Mouse (Mus musculus): ENCODE measurements at regions not wholly inside any gene's neighbourhood (a gene's known extent, or its start where the extent isn't known, plus 50 kb on each side); places are given as distances from the start of the nearest gene placed in this dataset.

GRCm38 (mm10) chr11:105538421-105539210 lies 51.2 kb upstream of the Tanc2 start:
- Histone ChIP-seq H3K9ac (replicated peaks; ENCODE audit: low read depth, low read length) (no peak overlapping the region), H3K27me3 (replicated peaks; ENCODE audit: control insufficient read depth, insufficient read depth, low read length) (no peaks in the 10 kb centered on the region), H3K27ac (ENCODE audit: low read length) (no peak overlapping the region), H3K4me3 (replicated peaks; ENCODE audit: low read length) (no peak overlapping the region), H3K9me3 (ENCODE audit: control insufficient read depth, low read length) (no peaks in the 10 kb centered on the region), H3K4me1 (replicated peaks; ENCODE audit: control insufficient read depth, insufficient read depth, low read length) (0 out of 2 replicates have a peak, but pooled peaks cover 2% of the 10 kb centered on the region), H3K4me2 (ENCODE audit: low read length) (no peak overlapping the region), H3K36me3 (ENCODE audit: control insufficient read depth, insufficient read depth) (no peaks in the 10 kb centered on the region)
- no peak for ATAC-seq
- WGBS = 87% methylated on average over 7 of the region's 7 CpGs

GRCm38 (mm10) chr11:105532616-105533015 lies 57.2 kb upstream of the Tanc2 start:
- peaks cover 2% of the 10 kb centered on the region for H3K4me1 ChIP-seq (replicated peaks; ENCODE audit: control insufficient read depth, insufficient read depth, low read length)
- no peaks in the 10 kb centered on the region for H3K36me3 ChIP-seq (ENCODE audit: control insufficient read depth, insufficient read depth)
- H3K27ac ChIP-seq (ENCODE audit: low read length) = no peak overlapping the region
- H3K4me2 ChIP-seq (ENCODE audit: low read length) = no peak overlapping the region
- H3K27me3 ChIP-seq (replicated peaks; ENCODE audit: control insufficient read depth, insufficient read depth, low read length) = no peaks in the 10 kb centered on the region
- H3K9me3 ChIP-seq (ENCODE audit: control insufficient read depth, low read length) = no peaks in the 10 kb centered on the region
- no peak for ATAC-seq
- WGBS = 84% methylated on average over 5 of the region's 5 CpGs
- H3K9ac ChIP-seq (replicated peaks; ENCODE audit: low read depth, low read length) = no peak overlapping the region
- H3K4me3 ChIP-seq (replicated peaks; ENCODE audit: low read length) = no peak overlapping the region

- H3K4me1 ChIP-seq (replicated peaks; ENCODE audit: control insufficient read depth, insufficient read depth, low read length) = peaks cover 9% of the 10 kb centered on the region
- H3K9me3 ChIP-seq (ENCODE audit: control insufficient read depth, low read length) = no peaks in the 10 kb centered on the region
- H3K9ac ChIP-seq (replicated peaks; ENCODE audit: low read depth, low read length) = no peak overlapping the region
- no peaks in the 10 kb centered on the region for H3K36me3 ChIP-seq (ENCODE audit: control insufficient read depth, insufficient read depth)
- no peak for ATAC-seq
- H3K4me2 ChIP-seq (ENCODE audit: low read length) = no peak overlapping the region
- H3K4me3 ChIP-seq (replicated peaks; ENCODE audit: low read length) = no peak overlapping the region
- H3K27me3 ChIP-seq (replicated peaks; ENCODE audit: control insufficient read depth, insufficient read depth, low read length) = no peaks in the 10 kb centered on the region
- no peak overlapping the region for H3K27ac ChIP-seq (ENCODE audit: low read length)
- 56% methylated on average over 10 of the region's 10 CpGs for WGBS
These were observed 59.1 kb upstream of the Tanc2 start for GRCm38 (mm10) chr11:105530711-105531157.

- H3K36me3 ChIP-seq (ENCODE audit: control insufficient read depth, insufficient read depth) = no peaks in the 10 kb centered on the region
- H3K27me3 ChIP-seq (replicated peaks; ENCODE audit: control insufficient read depth, insufficient read depth, low read length) = no peaks in the 10 kb centered on the region
- ATAC-seq = no peak
- H3K4me2 ChIP-seq (ENCODE audit: low read length) = no peak overlapping the region
- H3K9ac ChIP-seq (replicated peaks; ENCODE audit: low read depth, low read length) = no peak overlapping the region
- peaks cover 12% of the 10 kb centered on the region for H3K4me1 ChIP-seq (replicated peaks; ENCODE audit: control insufficient read depth, insufficient read depth, low read length)
- no peak overlapping the region for H3K4me3 ChIP-seq (replicated peaks; ENCODE audit: low read length)
- 94% methylated on average over 4 of the region's 4 CpGs for WGBS
- H3K27ac ChIP-seq (ENCODE audit: low read length) = no peak overlapping the region
- no peaks in the 10 kb centered on the region for H3K9me3 ChIP-seq (ENCODE audit: control insufficient read depth, low read length)
These were observed 63.7 kb upstream of the Tanc2 start for GRCm38 (mm10) chr11:105526066-105526465.

GRCm38 (mm10) chr11:105525608-105526007 lies 64.2 kb upstream of the Tanc2 start:
- no peak overlapping the region for H3K4me3 ChIP-seq (replicated peaks; ENCODE audit: low read length)
- H3K27ac ChIP-seq (ENCODE audit: low read length) = no peak overlapping the region
- ATAC-seq = 0 out of 2 replicates have a peak, but pooled peaks have one; percentile 28
- no peak overlapping the region for H3K9ac ChIP-seq (replicated peaks; ENCODE audit: low read depth, low read length)
- H3K4me2 ChIP-seq (ENCODE audit: low read length) = no peak overlapping the region
- H3K9me3 ChIP-seq (ENCODE audit: control insufficient read depth, low read length) = no peaks in the 10 kb centered on the region
- H3K4me1 ChIP-seq (replicated peaks; ENCODE audit: control insufficient read depth, insufficient read depth, low read length) = peaks cover 12% of the 10 kb centered on the region
- WGBS = 48% methylated on average over 5 of the region's 5 CpGs
- H3K36me3 ChIP-seq (ENCODE audit: control insufficient read depth, insufficient read depth) = no peaks in the 10 kb centered on the region
- no peaks in the 10 kb centered on the region for H3K27me3 ChIP-seq (replicated peaks; ENCODE audit: control insufficient read depth, insufficient read depth, low read length)

- no peaks in the 10 kb centered on the region for H3K27me3 ChIP-seq (replicated peaks; ENCODE audit: control insufficient read depth, insufficient read depth, low read length)
- ATAC-seq = no peak
- H3K9me3 ChIP-seq (ENCODE audit: control insufficient read depth, low read length) = no peaks in the 10 kb centered on the region
- H3K9ac ChIP-seq (replicated peaks; ENCODE audit: low read depth, low read length) = no peak overlapping the region
- H3K4me1 ChIP-seq (replicated peaks; ENCODE audit: control insufficient read depth, insufficient read depth, low read length) = peaks cover 10% of the 10 kb centered on the region
- no peaks in the 10 kb centered on the region for H3K36me3 ChIP-seq (ENCODE audit: control insufficient read depth, insufficient read depth)
- 41% methylated on average over 8 of the region's 8 CpGs for WGBS
- H3K27ac ChIP-seq (ENCODE audit: low read length) = no peak overlapping the region
- no peak overlapping the region for H3K4me2 ChIP-seq (ENCODE audit: low read length)
- no peak overlapping the region for H3K4me3 ChIP-seq (replicated peaks; ENCODE audit: low read length)
These were observed 65.4 kb upstream of the Tanc2 start for GRCm38 (mm10) chr11:105524400-105524799.

GRCm38 (mm10) chr11:105523765-105524164 lies 66.0 kb upstream of the Tanc2 start:
- Histone ChIP-seq H3K4me1 (replicated peaks; ENCODE audit: control insufficient read depth, insufficient read depth, low read length) (peaks cover 10% of the 10 kb centered on the region), H3K4me2 (ENCODE audit: low read length) (no peak overlapping the region), H3K27ac (ENCODE audit: low read length) (no peak overlapping the region), H3K9ac (replicated peaks; ENCODE audit: low read depth, low read length) (no peak overlapping the region), H3K27me3 (replicated peaks; ENCODE audit: control insufficient read depth, insufficient read depth, low read length) (no peaks in the 10 kb centered on the region), H3K36me3 (ENCODE audit: control insufficient read depth, insufficient read depth) (no peaks in the 10 kb centered on the region), H3K4me3 (replicated peaks; ENCODE audit: low read length) (no peak overlapping the region), H3K9me3 (ENCODE audit: control insufficient read depth, low read length) (no peaks in the 10 kb centered on the region)
- WGBS = 49% methylated on average over 8 of the region's 8 CpGs
- ATAC-seq = no peak

GRCm38 (mm10) chr11:105520398-105520797 lies 63.9 kb upstream of the March10 start:
- no peak overlapping the region for H3K9ac ChIP-seq (replicated peaks; ENCODE audit: low read depth, low read length)
- no peaks in the 10 kb centered on the region for H3K36me3 ChIP-seq (ENCODE audit: control insufficient read depth, insufficient read depth)
- H3K27me3 ChIP-seq (replicated peaks; ENCODE audit: control insufficient read depth, insufficient read depth, low read length) = no peaks in the 10 kb centered on the region
- ATAC-seq = peak; percentile 62; the same call in 1 of the 2 replicates
- no peak overlapping the region for H3K27ac ChIP-seq (ENCODE audit: low read length)
- no peak overlapping the region for H3K4me3 ChIP-seq (replicated peaks; ENCODE audit: low read length)
- H3K4me2 ChIP-seq (ENCODE audit: low read length) = no peak overlapping the region
- no peaks in the 10 kb centered on the region; the same call in none of the 2 replicates for H3K4me1 ChIP-seq (replicated peaks; ENCODE audit: control insufficient read depth, insufficient read depth, low read length)
- WGBS = 87% methylated on average over 3 of the region's 3 CpGs
- H3K9me3 ChIP-seq (ENCODE audit: control insufficient read depth, low read length) = no peaks in the 10 kb centered on the region

GRCm38 (mm10) chr11:105513275-105513674 lies 56.7 kb upstream of the March10 start:
- no peaks in the 10 kb centered on the region for H3K36me3 ChIP-seq (ENCODE audit: control insufficient read depth, insufficient read depth)
- no peak overlapping the region for H3K4me2 ChIP-seq (ENCODE audit: low read length)
- no peak for ATAC-seq
- no peak overlapping the region for H3K9ac ChIP-seq (replicated peaks; ENCODE audit: low read depth, low read length)
- WGBS = 91% methylated on average over 10 of the region's 10 CpGs
- H3K27ac ChIP-seq (ENCODE audit: low read length) = no peak overlapping the region
- no peaks in the 10 kb centered on the region for H3K27me3 ChIP-seq (replicated peaks; ENCODE audit: control insufficient read depth, insufficient read depth, low read length)
- peaks cover 17% of the 10 kb centered on the region for H3K4me1 ChIP-seq (replicated peaks; ENCODE audit: control insufficient read depth, insufficient read depth, low read length)
- no peak overlapping the region for H3K4me3 ChIP-seq (replicated peaks; ENCODE audit: low read length)
- H3K9me3 ChIP-seq (ENCODE audit: control insufficient read depth, low read length) = no peaks in the 10 kb centered on the region
